Mouse (Mus musculus) forebrain, embryonic 15.5 days (tissue): Measurements from ENCODE around the gene Tab1. TPM values are rescaled to one million over a fixed set of nuclear protein-coding genes. Genes with fewer than 3 reads are reported as not detected.

ENCODE experiments used
- ATAC-seq: fragments of 200-750 bp; cut with Nextera tagmentation; replicated peaks from 2 replicates; pipeline ENCODE4 v1.8.0; 2017; ENCODE audit warnings: mild to moderate bottlenecking, moderate TSS enrichment, moderate library complexity
- H3K27ac ChIP-seq: fragments of 300-500 bp; sonication (generic); replicated peaks from 2 replicates; pipeline ENCODE4 v1.5.1; 2015; ENCODE audit warnings: mild to moderate bottlenecking, inconsistent platforms
- H3K27me3 ChIP-seq: fragments of 300-500 bp; sonication (generic); 2 replicates; pipeline ENCODE4 v1.6.1; 2015; ENCODE audit warnings: inconsistent platforms
- H3K36me3 ChIP-seq: fragments of 300-500 bp; sonication (generic); 2 replicates; pipeline ENCODE4 v1.6.1; 2015; ENCODE audit warnings: mild to moderate bottlenecking, inconsistent platforms
- H3K4me1 ChIP-seq: fragments of 300-500 bp; sonication (generic); 2 replicates; pipeline ENCODE4 v1.6.1; 2015; ENCODE audit warnings: inconsistent platforms
- H3K4me2 ChIP-seq: fragments of 300-500 bp; sonication (generic); replicated peaks from 2 replicates; pipeline ENCODE4 v1.6.1; 2015; ENCODE audit warnings: mild to moderate bottlenecking, inconsistent platforms
- H3K4me3 ChIP-seq: fragments of 300-500 bp; sonication (generic); 2 replicates; pipeline ENCODE4 v1.5.1; 2015; ENCODE audit warnings: mild to moderate bottlenecking, inconsistent platforms
- H3K9ac ChIP-seq: fragments of 300-500 bp; sonication (generic); replicated peaks from 2 replicates; pipeline ENCODE4 v1.6.1; 2015; ENCODE audit warnings: mild to moderate bottlenecking, inconsistent platforms
- H3K9me3 ChIP-seq: fragments of 300-500 bp; sonication (generic); 2 replicates; pipeline ENCODE4 v1.6.1; 2016; ENCODE audit warnings: inconsistent platforms
- WGBS: fragments of 180-500 bp; shearing (Covaris S2); methylation state at CpG from one replicate; pipeline ENCODE4 v1.1.7; 2015; ENCODE audit warnings: mixed read lengths; 5-methylcytosine and 5-hydroxymethylcytosine counted together
- polyA plus RNA-seq: library from polyadenylated mRNA; unstranded; fragments of >200 nt; fragmentation: Nextera tagmentation; extraction: Ambion mirVana; gene quantifications from 2 replicates; pipeline ENCODE4 v1.2.1, GENCODE M21; 2015

Tab1 gene
- polyA plus RNA-seq, result 41.1 and 45.0 TPM in 2 replicates

DNA sequence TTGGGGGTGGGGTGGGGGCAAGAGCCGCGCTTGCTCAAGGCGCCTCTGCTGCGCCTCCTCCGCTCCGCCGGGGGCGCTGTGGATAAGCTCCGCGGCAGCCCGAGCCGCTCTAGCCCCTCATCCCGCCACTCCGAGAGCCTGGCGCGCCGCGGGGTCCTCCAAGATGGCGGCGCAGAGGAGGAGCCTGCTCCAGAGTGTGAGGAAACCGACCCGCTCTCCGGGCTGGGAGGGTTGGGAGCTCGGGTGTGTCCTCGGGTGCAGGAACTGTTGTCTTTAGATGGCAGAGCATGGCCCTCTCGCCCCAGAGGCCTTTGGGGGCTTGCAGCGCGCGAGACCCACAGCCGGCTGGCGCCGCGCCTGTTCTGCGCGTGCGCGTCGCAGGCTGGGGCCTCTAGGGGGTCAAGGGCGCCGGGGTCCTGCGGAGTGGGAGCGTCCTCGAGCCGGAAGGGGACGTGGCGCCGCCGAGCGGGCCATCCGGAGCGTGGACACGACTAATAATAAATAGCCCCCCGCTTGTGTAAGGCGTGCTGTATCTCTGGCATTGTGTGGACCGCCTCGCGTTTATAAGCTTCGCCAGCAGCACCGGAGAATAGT is at the start of gene Tab1:
Gene Tab1 (plus strand): TSS at position 135 of the 594 bp plus-strand sequence.
- Histone ChIP-seq H3K27ac (peak within 1 kb of the TSS; percentile 98), H3K4me1 (peaks cover 16% of the 10 kb centered on the region), H3K9ac (peak within 1 kb of the TSS; percentile 83), H3K27me3 (no peaks in the 10 kb centered on the region), H3K4me3 (peak within 1 kb of the TSS; percentile 84), H3K36me3 (no peaks in the 10 kb centered on the region), H3K9me3 (no peaks in the 10 kb centered on the region), H3K4me2 (peak within 1 kb of the TSS; percentile 86)
- peak; percentile 96 for ATAC-seq
- under 1% methylated on average over 53 of the region's 59 CpGs for WGBS

GRCm38 (mm10) chr15:80083276-80083731 is 49.6 kb upstream of the Tab1 start:
- H3K27me3 ChIP-seq, result no peaks in the 10 kb centered on the region
- H3K4me1 ChIP-seq, result peaks cover 27% of the 10 kb centered on the region
- H3K27ac ChIP-seq, result peak overlapping the region; percentile 99
- H3K36me3 ChIP-seq, result peaks cover 34% of the 10 kb centered on the region
- H3K9ac ChIP-seq, result peak overlapping the region; percentile 95
- under 1% methylated on average over 30 of the region's 30 CpGs for WGBS
- H3K9me3 ChIP-seq, result no peaks in the 10 kb centered on the region
- peak overlapping the region; percentile 91 for H3K4me3 ChIP-seq
- H3K4me2 ChIP-seq, result peak overlapping the region; percentile 81
- peak; percentile 96 for ATAC-seq

DNA sequence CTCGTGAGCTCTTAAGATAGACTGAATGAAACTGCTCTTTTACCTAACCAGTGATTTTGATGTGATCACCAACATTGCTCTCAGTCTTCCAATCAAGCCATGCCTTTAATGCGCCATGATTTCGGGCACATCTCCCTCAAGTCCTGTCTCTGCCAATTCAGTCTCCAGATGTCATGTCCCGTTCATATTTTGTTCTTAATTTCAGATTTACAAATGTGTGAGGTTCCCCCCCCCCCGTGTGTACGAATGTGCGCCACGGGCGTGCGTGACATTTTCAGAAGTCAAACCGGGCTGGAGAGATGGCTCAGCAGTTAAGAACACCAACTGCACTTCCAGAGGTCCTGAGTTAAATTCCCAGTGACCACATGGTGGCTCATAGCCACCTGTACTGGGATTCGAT is 49.2 kb upstream of the Tab1 start:
- Histone ChIP-seq H3K4me3 (peak overlapping the region; percentile 91), H3K4me2 (peak overlapping the region; percentile 52), H3K4me1 (peaks cover 27% of the 10 kb centered on the region), H3K27me3 (no peaks in the 10 kb centered on the region), H3K27ac (peak overlapping the region; percentile 99), H3K9ac (peak overlapping the region; percentile 54), H3K36me3 (peaks cover 30% of the 10 kb centered on the region), H3K9me3 (no peaks in the 10 kb centered on the region)
- peak; percentile 11; the same call in 1 of the 2 replicates for ATAC-seq
- 1% methylated on average over 12 of the region's 12 CpGs for WGBS

- Histone ChIP-seq H3K4me2 (no peak overlapping the region), H3K9ac (no peak overlapping the region), H3K27me3 (no peaks in the 10 kb centered on the region), H3K27ac (no peak overlapping the region), H3K4me1 (peaks cover 17% of the 10 kb centered on the region), H3K36me3 (no peaks in the 10 kb centered on the region), H3K4me3 (no peak overlapping the region), H3K9me3 (no peaks in the 10 kb centered on the region)
- WGBS, result 83% methylated on average over 9 of the region's 9 CpGs
- ATAC-seq, result no peak
Measured at GRCm38 (mm10) chr15:80087406-80088012, 45.4 kb upstream of the Tab1 start.

DNA sequence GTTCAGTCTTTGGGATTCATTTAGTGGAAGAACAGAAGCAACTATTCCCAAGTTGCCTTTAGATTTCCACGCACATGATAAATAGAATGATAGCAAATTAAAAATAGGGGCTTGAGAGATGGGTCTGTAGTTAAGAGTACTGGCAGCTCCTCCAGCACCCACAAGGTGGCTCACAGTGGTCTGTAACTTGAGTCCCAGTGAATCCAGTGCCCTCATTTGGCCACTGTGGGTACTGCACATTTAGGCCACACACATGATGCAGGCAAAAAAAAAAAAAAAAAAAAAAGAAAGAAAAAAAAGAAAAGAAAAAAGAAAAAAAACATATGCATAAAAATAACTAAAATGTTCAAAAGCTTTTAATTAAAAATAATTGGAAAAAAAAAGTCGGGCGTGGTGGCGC is 44.3 kb upstream of the Tab1 start:
- no peaks in the 10 kb centered on the region for H3K9me3 ChIP-seq
- H3K36me3 ChIP-seq, result no peaks in the 10 kb centered on the region
- no peak for ATAC-seq
- no peak overlapping the region for H3K4me2 ChIP-seq
- 32% methylated on average over 4 of the region's 4 CpGs for WGBS
- H3K27ac ChIP-seq, result no peak overlapping the region
- peaks cover 19% of the 10 kb centered on the region for H3K4me1 ChIP-seq
- no peak overlapping the region for H3K4me3 ChIP-seq
- H3K27me3 ChIP-seq, result no peaks in the 10 kb centered on the region
- H3K9ac ChIP-seq, result no peak overlapping the region

GRCm38 (mm10) chr15:80090155-80090554 is 42.8 kb upstream of the Tab1 start:
- Histone ChIP-seq H3K4me2 (no peak overlapping the region), H3K27me3 (no peaks in the 10 kb centered on the region), H3K4me3 (no peak overlapping the region), H3K9me3 (no peaks in the 10 kb centered on the region), H3K9ac (no peak overlapping the region), H3K36me3 (no peaks in the 10 kb centered on the region), H3K27ac (no peak overlapping the region), H3K4me1 (peaks cover 19% of the 10 kb centered on the region)
- WGBS, result 76% methylated on average over 11 of the region's 11 CpGs
- no peak for ATAC-seq

DNA sequence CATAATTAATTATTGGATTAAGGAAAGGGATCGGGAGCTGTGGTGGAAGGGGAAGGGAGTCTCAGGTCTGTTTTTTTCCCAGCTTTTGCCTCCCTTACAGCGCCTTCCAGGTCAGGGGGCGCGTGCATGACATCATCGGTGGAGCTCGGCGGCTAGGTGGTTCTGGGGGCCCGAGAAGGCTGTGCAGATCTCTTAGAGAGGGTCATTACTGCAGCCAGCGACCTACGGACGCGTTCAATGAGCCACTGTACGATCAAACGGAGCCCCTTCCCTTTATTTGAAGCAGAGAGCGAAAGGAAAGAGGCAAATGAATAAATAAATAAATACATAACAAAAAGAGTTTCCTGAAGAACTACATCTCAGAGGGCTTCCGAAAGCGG is 42.2 kb upstream of the Tab1 start:
- peak; percentile 39; the same call in 1 of the 2 replicates for ATAC-seq
- H3K4me3 ChIP-seq, result peak overlapping the region; percentile 75
- H3K36me3 ChIP-seq, result no peaks in the 10 kb centered on the region
- no peaks in the 10 kb centered on the region for H3K27me3 ChIP-seq
- peak overlapping the region; percentile 58 for H3K4me2 ChIP-seq
- H3K4me1 ChIP-seq, result peaks cover 19% of the 10 kb centered on the region
- WGBS, result under 1% methylated on average over 17 of the region's 17 CpGs
- H3K9ac ChIP-seq, result peak overlapping the region; percentile 81
- no peak overlapping the region for H3K27ac ChIP-seq
- H3K9me3 ChIP-seq, result no peaks in the 10 kb centered on the region

- peak within 1 kb of the TSS; percentile 81 for H3K9ac ChIP-seq
- peak within 1 kb of the TSS; percentile 75 for H3K4me3 ChIP-seq
- H3K9me3 ChIP-seq, result no peaks in the 10 kb centered on the region
- peak within 1 kb of the TSS; percentile 58 for H3K4me2 ChIP-seq
- under 1% methylated on average over 83 of the region's 86 CpGs for WGBS
- peak within 1 kb of the TSS; percentile 35; the same call in 1 of the 2 replicates for H3K27ac ChIP-seq
- no peaks in the 10 kb centered on the region for H3K36me3 ChIP-seq
- ATAC-seq, result peak; percentile 75
- H3K4me1 ChIP-seq, result peaks cover 21% of the 10 kb centered on the region
- no peaks in the 10 kb centered on the region for H3K27me3 ChIP-seq
Measured at GRCm38 (mm10) chr15:80091121-80091955, 41.6 kb upstream of the Tab1 start, which contains the start of the genes Syngr1 and Rpl3. Gene Syngr1, plus strand, starts transcription at chr15:80091334. Gene Rpl3, minus strand, starts transcription at chr15:80091868.

GRCm38 (mm10) chr15:80092041-80092441 is 40.9 kb upstream of the Tab1 start:
- H3K4me2 ChIP-seq, result peak overlapping the region; percentile 58
- H3K4me3 ChIP-seq, result peak overlapping the region; percentile 75
- no peaks in the 10 kb centered on the region for H3K36me3 ChIP-seq
- no peak overlapping the region; the same call in 1 of the 2 replicates for H3K27ac ChIP-seq
- no peaks in the 10 kb centered on the region for H3K9me3 ChIP-seq
- no peaks in the 10 kb centered on the region for H3K27me3 ChIP-seq
- WGBS, result 16% methylated on average over 7 of the region's 7 CpGs
- H3K9ac ChIP-seq, result peak overlapping the region; percentile 81
- H3K4me1 ChIP-seq, result peaks cover 27% of the 10 kb centered on the region
- 0 out of 2 replicates have a peak, but pooled peaks have one; percentile 12 for ATAC-seq

- no peaks in the 10 kb centered on the region for H3K27me3 ChIP-seq
- no peak for ATAC-seq
- no peaks in the 10 kb centered on the region for H3K36me3 ChIP-seq
- H3K4me1 ChIP-seq, result peaks cover 32% of the 10 kb centered on the region
- H3K9ac ChIP-seq, result peak overlapping the region; percentile 81
- no peak overlapping the region for H3K27ac ChIP-seq
- peak overlapping the region; percentile 75 for H3K4me3 ChIP-seq
- 19% methylated on average over 8 of the region's 8 CpGs for WGBS
- H3K9me3 ChIP-seq, result no peaks in the 10 kb centered on the region
- peak overlapping the region; percentile 58 for H3K4me2 ChIP-seq
Measured at GRCm38 (mm10) chr15:80092599-80092998, 40.3 kb upstream of the Tab1 start.

DNA sequence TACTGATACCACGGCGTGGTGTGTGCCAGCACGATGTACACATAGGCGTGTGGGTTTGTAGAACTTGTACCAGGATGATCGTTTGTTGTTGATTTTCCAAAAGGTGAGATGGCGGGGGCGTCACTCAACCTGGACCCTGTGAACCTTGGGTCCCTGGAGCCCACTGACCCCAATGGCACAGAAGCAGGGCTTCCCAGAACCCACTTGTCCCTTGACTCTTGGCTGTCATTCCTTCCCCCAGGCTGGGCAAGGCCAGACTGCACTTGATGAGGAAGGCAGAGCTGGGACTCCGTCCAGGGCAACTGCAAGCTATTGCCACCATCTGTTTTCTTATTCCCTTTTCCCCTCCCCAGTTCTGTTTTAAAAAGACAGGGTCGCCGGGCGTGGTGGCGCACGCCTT is 38.7 kb upstream of the Tab1 start:
- Histone ChIP-seq H3K27ac (no peak overlapping the region), H3K4me3 (no peak overlapping the region), H3K27me3 (no peaks in the 10 kb centered on the region), H3K9ac (no peak overlapping the region), H3K36me3 (no peaks in the 10 kb centered on the region), H3K4me1 (peaks cover 37% of the 10 kb centered on the region), H3K9me3 (no peaks in the 10 kb centered on the region), H3K4me2 (no peak overlapping the region)
- 91% methylated on average over 13 of the region's 13 CpGs for WGBS
- no peak for ATAC-seq

GRCm38 (mm10) chr15:80095596-80095995 is 37.3 kb upstream of the Tab1 start:
- peaks cover 41% of the 10 kb centered on the region for H3K4me1 ChIP-seq
- 73% methylated on average over 1 of the region's 1 CpGs for WGBS
- no peak overlapping the region for H3K4me3 ChIP-seq

More at GRCm38 (mm10) chr15:80095596-80095995, 37.3 kb upstream of the Tab1 start:
- H3K9ac ChIP-seq, result no peak overlapping the region
- H3K9me3 ChIP-seq, result no peaks in the 10 kb centered on the region
- no peaks in the 10 kb centered on the region for H3K36me3 ChIP-seq
- H3K27ac ChIP-seq, result no peak overlapping the region
- H3K27me3 ChIP-seq, result no peaks in the 10 kb centered on the region
- H3K4me2 ChIP-seq, result no peak overlapping the region
- no peak for ATAC-seq
